Comparison of ENCODE assay signal across 26 mouse cellular contexts in genomic region chr7:141416144-141416841, GRCm38 (mm10). TPM values are rescaled to one million over a fixed set of nuclear protein-coding genes. Genes with fewer than 3 reads are reported as not detected.
DNase-seq lines count a peak whose midpoint lies in the region; ATAC-seq and TF ChIP-seq lines count a peak whose summit lies in the region.
"Had no signal": no experiment of that assay in that cellular context is flagged by ENCODE, and none has a peak within 500 bp of the region (broad histone marks: within the 10 kb centered on the region; RNA-seq: fewer than 3 reads in every experiment).

No protein-coding gene starts in this region.

- H3K27ac ChIP-seq in forebrain, embryonic 11.5 days (ENCODE audit: low read depth, low read length), result no peak overlapping the region
- H3K27ac ChIP-seq in forebrain, embryonic 16.5 days (ENCODE audit: low read length), result no peak overlapping the region
- no peak overlapping the region for H3K27ac ChIP-seq in testis, adult 2 months (ENCODE audit: control insufficient read depth, insufficient read depth, low read depth, low read length)
- H3K27ac ChIP-seq: heart, embryonic 15.5 days; hindbrain, embryonic 14.5 days; neural tube, embryonic 12.5 days had no signal

- no peak for TF ChIP-seq POLR2A in testis, adult 2 months (IDR thresholded peaks at IDR 0.05; ENCODE audit: control insufficient read depth, low read depth, low read length)

- H3K9me3 ChIP-seq in forebrain, embryonic 11.5 days (ENCODE audit: control insufficient read depth, low read length), result no peaks in the 10 kb centered on the region
- H3K9me3 ChIP-seq in forebrain, embryonic 16.5 days (ENCODE audit: control insufficient read depth, low read length), result no peaks in the 10 kb centered on the region
- H3K9me3 ChIP-seq: G1E; heart, embryonic 15.5 days; neural tube, embryonic 12.5 days had no signal

- no peaks in the 10 kb centered on the region for H3K27me3 ChIP-seq in forebrain, embryonic 11.5 days (ENCODE audit: control insufficient read depth, insufficient read depth, low read length)
- no peaks in the 10 kb centered on the region for H3K27me3 ChIP-seq in forebrain, embryonic 16.5 days (replicated peaks; ENCODE audit: control insufficient read depth, insufficient read depth, low read length)
- H3K27me3 ChIP-seq in testis, adult 2 months (ENCODE audit: control insufficient read depth, insufficient read depth, low read length), result no peaks in the 10 kb centered on the region
- H3K27me3 ChIP-seq: heart, embryonic 15.5 days; neural tube, embryonic 12.5 days had no signal

- DNase-seq in forebrain, embryonic 11.5 days (ENCODE audit: low spot score), result peak; percentile 28
- DNase-seq in testis, postnatal 14 days (ENCODE audit: low spot score), result no peak
- peak; percentile 18 for DNase-seq in NIH3T3 (ENCODE audit: low read depth)
- no peak for DNase-seq in right cerebral cortex, postnatal 36 days (ENCODE audit: low spot score in 2 of 2)
- no peak for DNase-seq in urinary bladder, postnatal 10 days (ENCODE audit: low spot score)
- DNase-seq: adrenal gland, postnatal 10 days; embryo, embryonic 11 days; gastrocnemius, postnatal 36 days; heart, postnatal 4 days; kidney, adult 8-10 months; kidney, postnatal 10 days; layer of hippocampus, postnatal 36 days; lung, adult 18-20 months; lung, postnatal 10 days; midbrain, embryonic 14.5 days; retina, postnatal 1 day; right cerebral cortex, postnatal 25 days; thymus, adult 2 months; thymus, postnatal 4 days had no signal

- 79% methylated on average over 6 of the region's 6 CpGs for WGBS in forebrain, embryonic 11.5 days
- 76% methylated on average over 6 of the region's 6 CpGs for WGBS in forebrain, embryonic 16.5 days

- 0 out of 2 replicates have a peak, but pooled peaks cover 3% of the 10 kb centered on the region for H3K4me1 ChIP-seq in forebrain, embryonic 11.5 days (replicated peaks; ENCODE audit: control insufficient read depth, insufficient read depth, low read length)
- H3K4me1 ChIP-seq in forebrain, embryonic 16.5 days (replicated peaks; ENCODE audit: control insufficient read depth, insufficient read depth, low read length), result peaks cover 7% of the 10 kb centered on the region
- peaks cover 9% of the 10 kb centered on the region for H3K4me1 ChIP-seq in testis, adult 2 months (ENCODE audit: control insufficient read depth, insufficient read depth, low read length)

- 0 out of 2 replicates have a peak, but pooled peaks have one; percentile 18 for TF ChIP-seq CTCF in testis, adult 2 months (IDR thresholded peaks at IDR 0.05; ENCODE audit: control insufficient read depth, insufficient read depth, insufficient replicate concordance, low read depth, low read length)

- no peak overlapping the region for H3K4me2 ChIP-seq in forebrain, embryonic 11.5 days (ENCODE audit: low read depth, low read length, severe bottlenecking)
- no peak overlapping the region for H3K4me2 ChIP-seq in forebrain, embryonic 16.5 days (ENCODE audit: low read length)
- H3K4me2 ChIP-seq: heart, embryonic 15.5 days; hindbrain, embryonic 14.5 days; neural tube, embryonic 12.5 days had no signal

- H3K9ac ChIP-seq in forebrain, embryonic 11.5 days (ENCODE audit: low read length), result no peak overlapping the region
- H3K9ac ChIP-seq in forebrain, embryonic 16.5 days (replicated peaks; ENCODE audit: low read depth, low read length), result no peak overlapping the region
- H3K9ac ChIP-seq: heart, embryonic 15.5 days; hindbrain, embryonic 14.5 days; neural tube, embryonic 12.5 days had no signal

- no peaks in the 10 kb centered on the region for H3K36me3 ChIP-seq in forebrain, embryonic 11.5 days (ENCODE audit: control insufficient read depth, insufficient read depth, low read length)
- no peaks in the 10 kb centered on the region for H3K36me3 ChIP-seq in forebrain, embryonic 16.5 days (ENCODE audit: control insufficient read depth, insufficient read depth)
- no peaks in the 10 kb centered on the region for H3K36me3 ChIP-seq in testis, adult 2 months (ENCODE audit: control insufficient read depth, insufficient read depth, low read length)
- H3K36me3 ChIP-seq: heart, embryonic 15.5 days; neural tube, embryonic 12.5 days had no signal

- ATAC-seq in forebrain, embryonic 11.5 days (replicated peaks; ENCODE audit: low FRiP score), result no peak
- ATAC-seq in forebrain, embryonic 16.5 days, result no peak
- ATAC-seq: inflammation-experienced regulatory T-cells, adult 6 months had no signal

- H3K4me3 ChIP-seq in forebrain, embryonic 11.5 days (ENCODE audit: low read depth, low read length), result no peak overlapping the region
- no peak overlapping the region for H3K4me3 ChIP-seq in forebrain, embryonic 16.5 days (replicated peaks; ENCODE audit: low read length)
- H3K4me3 ChIP-seq in testis, adult 2 months (ENCODE audit: control insufficient read depth, low read depth, low read length), result no peak overlapping the region
- H3K4me3 ChIP-seq: heart, embryonic 15.5 days; neural tube, embryonic 12.5 days had no signal

RNA-seq across cellular contexts. Expression of gene Gatd1, which starts 2.4 kb away (rescaled TPM):
- polyA plus RNA-seq in forebrain, embryonic 11.5 days (2014; fragmentation: Nextera tagmentation; extraction: Ambion mirVana), result 42.9 and 46.6 TPM in 2 replicates
- polyA plus RNA-seq in forebrain, embryonic 16.5 days (2015; fragmentation: Nextera tagmentation; extraction: Ambion mirVana), result 56.4 and 65.9 TPM in 2 replicates
- 23.3 and 24.4 TPM in 2 replicates for polyA plus RNA-seq in testis, adult 2 months (2012; rRNA removed)

RNA-seq across cellular contexts. Expression of gene Cend1, which starts 13.0 kb away (rescaled TPM):
- polyA plus RNA-seq in forebrain, embryonic 11.5 days (2014; fragmentation: Nextera tagmentation; extraction: Ambion mirVana), result 4.1 and 5.4 TPM in 2 replicates
- 52.4 and 70.3 TPM in 2 replicates for polyA plus RNA-seq in forebrain, embryonic 16.5 days (2015; fragmentation: Nextera tagmentation; extraction: Ambion mirVana)
- 0.48 and 0.63 TPM in 2 replicates for polyA plus RNA-seq in testis, adult 2 months (2012; rRNA removed)
- polyA plus RNA-seq: G1E had no signal

RNA-seq across cellular contexts. Expression of gene Slc25a22, which starts 21.4 kb away (rescaled TPM):
- polyA plus RNA-seq in forebrain, embryonic 11.5 days (2014; fragmentation: Nextera tagmentation; extraction: Ambion mirVana), result 43.2 and 46.0 TPM in 2 replicates
- polyA plus RNA-seq in forebrain, embryonic 16.5 days (2015; fragmentation: Nextera tagmentation; extraction: Ambion mirVana), result 88.4 and 111 TPM in 2 replicates
- 7.2 and 10.9 TPM in 2 replicates for polyA plus RNA-seq in testis, adult 2 months (2012; rRNA removed)

RNA-seq across cellular contexts. Expression of gene Taldo1, which starts 24.3 kb away (rescaled TPM):
- polyA plus RNA-seq in forebrain, embryonic 11.5 days (2014; fragmentation: Nextera tagmentation; extraction: Ambion mirVana), result 384 and 400 TPM in 2 replicates
- 342 and 375 TPM in 2 replicates for polyA plus RNA-seq in forebrain, embryonic 16.5 days (2015; fragmentation: Nextera tagmentation; extraction: Ambion mirVana)
- polyA plus RNA-seq in testis, adult 2 months (2012; rRNA removed), result 26.0 and 30.2 TPM in 2 replicates

RNA-seq across cellular contexts. Expression of gene Pidd1, which starts 27.5 kb away (rescaled TPM):
- polyA plus RNA-seq in forebrain, embryonic 11.5 days (2014; fragmentation: Nextera tagmentation; extraction: Ambion mirVana), result 22.3 TPM in 2 replicates
- polyA plus RNA-seq in forebrain, embryonic 16.5 days (2015; fragmentation: Nextera tagmentation; extraction: Ambion mirVana), result 7.9 and 9.9 TPM in 2 replicates
- polyA plus RNA-seq in testis, adult 2 months (2012; rRNA removed), result 5.5 and 5.6 TPM in 2 replicates

Comparison
In these comparisons a context has a peak if more than half of its experiments do, and no peak if none do; other contexts are left out.
1. DNase-seq: peak in forebrain, embryonic 11.5 days (single experiment) and NIH3T3 (single experiment); none in testis, postnatal 14 days (single experiment), right cerebral cortex, postnatal 36 days (0 of 2) and urinary bladder, postnatal 10 days (single experiment).